Mouse (Mus musculus) hindbrain, embryonic 16.5 days (tissue): ENCODE results near the gene Prss41. TPM values are rescaled to one million over a fixed set of nuclear protein-coding genes. Genes with fewer than 3 reads are reported as not detected.

Source experiments
- ATAC-seq: fragments of 200-750 bp; cut with Nextera tagmentation; 2 replicates; pipeline ENCODE4 v1.8.0; 2017; ENCODE audit warnings: moderate TSS enrichment, moderate library complexity
- H3K27ac ChIP-seq: fragments of 300-500 bp; sonication (generic); 2 replicates; pipeline ENCODE4 v1.5.1; 2014; ENCODE audit warnings: low read depth, mild to moderate bottlenecking, control low read depth, low read length, moderate library complexity
- H3K27me3 ChIP-seq: fragments of 300-500 bp; sonication (generic); replicated peaks from 2 replicates; pipeline ENCODE4 v1.6.1; 2014; ENCODE audit warnings: low read length; ENCODE audit not compliant: control insufficient read depth, insufficient read depth
- H3K36me3 ChIP-seq: fragments of 300-500 bp; sonication (generic); 2 replicates; pipeline ENCODE4 v1.6.1; 2014; ENCODE audit warnings: mild to moderate bottlenecking, low read length, moderate library complexity, mixed read lengths; ENCODE audit not compliant: control insufficient read depth, insufficient read depth
- H3K4me1 ChIP-seq: fragments of 300-500 bp; sonication (generic); 2 replicates; pipeline ENCODE4 v1.6.1; 2014; ENCODE audit warnings: low read depth, low read length; ENCODE audit not compliant: control insufficient read depth, insufficient read depth
- H3K4me2 ChIP-seq: fragments of 300-500 bp; sonication (generic); 2 replicates; pipeline ENCODE4 v1.6.1; 2014; ENCODE audit warnings: mild to moderate bottlenecking, low read length, control low read depth, moderate library complexity
- H3K4me3 ChIP-seq: fragments of 300-500 bp; sonication (generic); 2 replicates; pipeline ENCODE4 v1.5.1; 2014; ENCODE audit warnings: mild to moderate bottlenecking, low read length, control low read depth, moderate library complexity
- H3K9ac ChIP-seq: fragments of 300-500 bp; sonication (generic); 2 replicates; pipeline ENCODE4 v1.6.1; 2014; ENCODE audit warnings: low read depth, mild to moderate bottlenecking, control low read depth, low read length, moderate library complexity
- H3K9me3 ChIP-seq: fragments of 300-500 bp; sonication (generic); 2 replicates; pipeline ENCODE4 v1.6.1; 2014; ENCODE audit warnings: mild to moderate bottlenecking, low read length, moderate library complexity; ENCODE audit not compliant: control insufficient read depth
- WGBS: fragments of 180-500 bp; shearing (Covaris S2); extraction: QIAGEN DNeasy Blood & Tissue Kit; methylation state at CpG from one replicate; pipeline ENCODE4 v1.1.7; 2014; 5-methylcytosine and 5-hydroxymethylcytosine counted together
- polyA plus RNA-seq: library from polyadenylated mRNA; unstranded; fragments of >200 nt; fragmentation: Nextera tagmentation; extraction: Ambion mirVana; gene quantifications from 2 replicates; pipeline ENCODE4 v1.2.1, GENCODE M21; 2015

Prss41 gene
- polyA plus RNA-seq, 1 experiment from 2014 or later: 2.0 TPM

DNA sequence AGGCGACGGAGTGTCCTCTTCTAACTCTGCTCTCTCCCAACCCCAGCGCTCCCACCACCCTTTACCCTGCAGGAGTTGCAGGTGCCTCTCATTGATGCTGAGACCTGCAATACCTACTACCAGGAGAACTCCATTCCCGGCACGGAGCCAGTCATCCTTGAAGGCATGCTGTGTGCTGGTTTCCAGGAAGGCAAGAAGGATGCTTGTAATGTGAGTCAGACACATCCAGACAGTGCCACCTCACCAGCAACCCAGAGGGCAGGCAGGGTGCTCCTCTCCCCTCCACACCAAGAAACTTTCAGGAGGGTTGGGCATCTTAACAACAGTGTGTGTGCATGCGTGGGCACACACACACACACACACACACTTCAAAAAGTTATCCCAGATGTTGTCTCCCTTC, 13.2 kb upstream of the Prss41 start:
- ATAC-seq: no peak
- Histone ChIP-seq H3K27me3 (no peaks in the 10 kb centered on the region), H3K36me3 (no peaks in the 10 kb centered on the region), H3K4me2 (no peak overlapping the region), H3K4me3 (no peak overlapping the region), H3K9me3 (no peaks in the 10 kb centered on the region), H3K4me1 (no peaks in the 10 kb centered on the region), H3K27ac (no peak overlapping the region), H3K9ac (no peak overlapping the region)
- WGBS: 83% methylated on average over 6 of the region's 6 CpGs

DNA sequence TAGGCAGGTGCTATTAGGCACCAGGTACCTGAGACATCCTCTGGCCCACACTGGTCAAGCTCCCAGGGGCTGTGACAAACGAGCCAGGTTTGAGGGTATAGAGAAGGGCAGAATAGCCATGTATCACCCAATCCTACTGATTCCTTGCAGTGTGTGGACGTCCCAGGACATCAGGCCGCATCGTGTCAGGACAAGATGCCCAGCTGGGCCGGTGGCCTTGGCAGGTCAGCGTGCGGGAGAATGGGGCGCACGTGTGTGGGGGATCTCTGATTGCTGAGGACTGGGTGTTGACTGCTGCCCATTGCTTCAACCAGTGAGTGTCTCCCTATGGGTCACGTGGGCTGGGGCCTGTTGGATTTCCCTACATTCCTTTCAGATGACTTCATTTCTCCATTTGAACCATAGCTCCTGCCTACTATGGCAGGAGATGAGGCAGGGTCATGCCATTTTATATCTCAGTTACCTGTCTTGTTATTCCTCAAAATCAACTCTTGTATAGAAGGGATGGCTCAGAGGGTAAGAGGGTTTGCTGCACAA, 10.3 kb upstream of the Prss41 start:
- Histone ChIP-seq H3K27me3 (no peaks in the 10 kb centered on the region), H3K36me3 (no peaks in the 10 kb centered on the region), H3K4me3 (no peak overlapping the region), H3K9me3 (no peaks in the 10 kb centered on the region), H3K4me1 (no peaks in the 10 kb centered on the region), H3K4me2 (no peak overlapping the region), H3K9ac (no peak overlapping the region), H3K27ac (no peak overlapping the region)
- WGBS: 91% methylated on average over 10 of the region's 10 CpGs
- ATAC-seq: no peak

DNA sequence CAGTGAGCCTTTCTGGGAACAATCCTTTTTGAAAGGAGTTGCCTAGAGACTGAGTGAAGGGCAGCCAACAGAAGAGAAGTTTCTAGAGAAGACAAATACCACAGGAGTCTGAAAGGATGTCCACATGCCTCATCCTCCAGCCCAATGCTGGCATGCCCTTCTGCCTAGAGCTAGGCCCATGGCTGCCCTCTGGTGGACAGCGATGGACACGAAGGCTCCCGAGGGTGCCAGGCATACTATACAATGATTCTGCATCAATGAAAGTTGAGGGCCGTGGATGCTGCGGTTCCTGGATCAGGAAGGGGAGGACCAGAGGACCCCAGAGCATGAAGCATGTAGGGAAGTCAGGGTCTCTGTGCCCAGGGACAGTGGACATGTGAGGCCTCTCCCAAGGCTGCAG, 9.3 kb upstream of the Prss41 start:
- Histone ChIP-seq H3K4me2 (no peak overlapping the region), H3K4me3 (no peak overlapping the region), H3K9ac (no peak overlapping the region), H3K9me3 (no peaks in the 10 kb centered on the region), H3K27ac (no peak overlapping the region), H3K4me1 (no peaks in the 10 kb centered on the region), H3K36me3 (no peaks in the 10 kb centered on the region), H3K27me3 (no peaks in the 10 kb centered on the region)
- ATAC-seq: no peak
- WGBS: 35% methylated on average over 5 of the region's 5 CpGs

DNA sequence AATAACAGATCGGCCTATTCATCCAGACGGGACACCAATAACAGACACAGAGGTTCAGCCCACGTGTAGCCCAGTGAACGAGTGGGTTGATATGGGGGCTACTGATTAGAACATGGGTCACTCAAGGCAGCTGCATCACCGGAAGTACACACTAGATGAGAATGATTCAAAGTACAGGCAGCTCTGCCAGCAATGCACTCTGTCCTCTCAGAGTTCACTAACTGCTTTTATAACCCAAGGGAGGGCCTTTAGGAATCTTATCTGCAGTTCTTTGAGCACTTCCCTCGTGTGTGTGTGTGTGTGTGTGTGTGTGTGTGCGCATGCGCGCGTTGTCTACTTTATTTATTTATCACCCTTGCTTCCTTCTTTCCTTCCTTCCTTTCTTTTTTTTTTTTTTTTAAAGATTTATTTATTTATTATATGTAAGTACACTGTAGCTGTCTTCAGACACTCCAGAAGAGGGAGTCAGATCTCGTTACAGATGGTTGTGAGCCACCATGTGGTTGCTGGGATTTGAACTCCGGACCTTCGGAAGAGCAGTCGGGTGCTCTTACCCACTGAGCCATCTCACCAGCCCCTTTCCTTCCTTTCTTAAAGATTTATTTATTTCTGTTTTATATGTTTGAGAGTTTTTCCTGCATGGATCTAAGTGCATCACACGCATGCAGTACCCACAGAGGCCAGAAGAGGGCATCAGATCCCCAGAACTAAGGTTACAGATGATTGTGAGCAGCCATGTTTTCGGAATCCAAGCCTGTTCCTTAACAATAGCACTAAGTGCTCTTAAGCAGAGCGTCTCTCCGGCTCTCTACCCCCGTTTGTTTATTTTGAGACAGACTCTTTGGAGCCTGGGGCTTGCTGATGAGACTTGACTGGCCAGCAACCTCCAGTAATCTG, 7.1 kb upstream of the Prss41 start:
- H3K9ac ChIP-seq: no peak overlapping the region
- H3K4me1 ChIP-seq: no peaks in the 10 kb centered on the region
- no peaks in the 10 kb centered on the region; the same call in 1 of the 2 replicates for H3K27me3 ChIP-seq
- WGBS: 62% methylated on average over 18 of the region's 19 CpGs
- no peaks in the 10 kb centered on the region for H3K9me3 ChIP-seq
- no peak overlapping the region for H3K4me2 ChIP-seq
- ATAC-seq: peak; percentile 69; the same call in 1 of the 2 replicates
- H3K36me3 ChIP-seq: no peaks in the 10 kb centered on the region
- no peak overlapping the region for H3K27ac ChIP-seq
- H3K4me3 ChIP-seq: no peak overlapping the region

DNA sequence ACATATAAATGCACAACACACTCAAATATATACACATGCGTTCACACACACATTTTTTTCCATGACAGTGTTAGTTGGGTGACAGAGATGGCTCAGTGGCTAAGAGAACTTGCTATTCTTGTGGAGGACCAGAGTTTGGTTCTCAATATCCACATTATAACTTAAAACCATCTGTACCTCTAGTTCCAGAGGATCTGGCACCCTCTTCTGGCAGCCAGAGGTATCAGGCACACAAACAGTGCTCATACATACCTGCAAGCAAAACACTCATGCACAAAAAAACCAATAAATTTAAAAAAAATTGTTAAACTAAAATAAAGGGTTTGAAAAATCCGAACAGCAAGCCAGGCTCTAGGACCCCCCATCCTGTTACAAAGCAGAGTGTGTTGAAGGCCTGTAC, 6.1 kb upstream of the Prss41 start:
- no peaks in the 10 kb centered on the region for H3K36me3 ChIP-seq
- H3K9ac ChIP-seq: no peak overlapping the region
- H3K9me3 ChIP-seq: no peaks in the 10 kb centered on the region
- no peak overlapping the region for H3K4me2 ChIP-seq
- H3K27ac ChIP-seq: no peak overlapping the region
- no peak overlapping the region for H3K4me3 ChIP-seq
- no peak for ATAC-seq
- WGBS: 64% methylated on average over 2 of the region's 2 CpGs
- no peaks in the 10 kb centered on the region for H3K4me1 ChIP-seq
- H3K27me3 ChIP-seq: no peaks in the 10 kb centered on the region; the same call in 1 of the 2 replicates

DNA sequence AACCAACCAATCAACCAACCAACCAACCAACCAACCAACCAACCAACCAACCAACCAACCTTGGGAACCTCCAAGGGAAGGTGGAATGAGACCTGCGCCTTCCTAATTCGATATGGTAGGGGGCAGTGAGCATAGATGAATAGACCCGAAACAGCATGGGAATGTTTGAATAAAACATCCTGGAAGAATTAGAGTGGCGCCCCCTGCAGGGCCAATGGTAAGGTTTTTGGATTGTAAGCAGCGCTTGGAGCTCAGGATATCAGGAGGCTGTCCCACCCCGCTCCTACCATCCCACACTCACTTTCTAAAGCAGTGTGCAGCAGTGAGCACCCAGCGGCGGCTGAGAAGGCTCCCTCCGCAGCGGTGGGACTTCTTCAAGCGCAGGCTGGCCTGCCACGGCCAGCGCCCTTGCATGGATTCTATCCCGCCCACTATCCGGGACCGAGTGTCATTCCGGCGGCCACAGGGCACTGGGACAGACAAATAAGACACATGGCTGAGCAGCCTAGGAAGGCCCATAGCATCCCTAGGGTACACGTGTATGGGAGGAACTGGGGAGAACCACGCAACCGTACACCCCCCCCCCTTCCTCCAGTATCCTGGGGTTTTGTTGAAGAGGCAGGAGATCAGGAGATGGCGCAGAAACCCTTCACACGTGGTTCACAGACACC, 696 bp downstream of the Prss41 start:
- ATAC-seq: no peak; the same call in 1 of the 2 replicates
- H3K4me3 ChIP-seq: no peak overlapping the region
- 42% methylated on average over 23 of the region's 23 CpGs for WGBS
- H3K9me3 ChIP-seq: no peaks in the 10 kb centered on the region
- no peaks in the 10 kb centered on the region for H3K4me1 ChIP-seq
- peaks cover 3% of the 10 kb centered on the region; the same call in 1 of the 2 replicates for H3K27me3 ChIP-seq
- H3K9ac ChIP-seq: no peak overlapping the region
- no peaks in the 10 kb centered on the region for H3K36me3 ChIP-seq
- no peak overlapping the region; the same call in 1 of the 2 replicates for H3K4me2 ChIP-seq
- no peak overlapping the region for H3K27ac ChIP-seq

DNA sequence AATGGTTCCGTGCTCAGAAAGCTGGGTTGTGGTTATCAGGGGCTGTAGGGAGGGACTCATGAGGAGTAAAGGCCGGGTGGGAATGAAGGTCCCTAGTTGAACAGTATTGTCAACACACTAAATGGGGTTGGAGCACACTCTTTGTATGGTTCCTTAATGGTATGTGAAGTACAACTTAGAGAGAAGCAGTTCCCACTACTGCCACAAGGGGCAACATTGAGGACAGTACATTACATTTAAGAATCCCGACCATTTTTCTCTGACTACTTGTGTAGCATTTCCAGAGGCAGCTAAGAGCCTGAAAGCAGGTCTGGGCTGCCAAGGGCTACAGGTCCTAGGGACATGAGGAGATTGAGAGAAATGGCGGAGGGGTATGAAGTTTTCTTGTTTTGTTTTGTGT, 2.8 kb downstream of the Prss41 start:
- ATAC-seq: no peak
- H3K9me3 ChIP-seq: no peaks in the 10 kb centered on the region
- H3K9ac ChIP-seq: no peak overlapping the region
- H3K4me2 ChIP-seq: no peak overlapping the region
- H3K4me3 ChIP-seq: no peak overlapping the region
- no peaks in the 10 kb centered on the region for H3K36me3 ChIP-seq
- peaks cover 3% of the 10 kb centered on the region; the same call in 1 of the 2 replicates for H3K27me3 ChIP-seq
- no peak overlapping the region for H3K27ac ChIP-seq
- 30% methylated on average over 4 of the region's 4 CpGs for WGBS
- H3K4me1 ChIP-seq: no peaks in the 10 kb centered on the region

DNA sequence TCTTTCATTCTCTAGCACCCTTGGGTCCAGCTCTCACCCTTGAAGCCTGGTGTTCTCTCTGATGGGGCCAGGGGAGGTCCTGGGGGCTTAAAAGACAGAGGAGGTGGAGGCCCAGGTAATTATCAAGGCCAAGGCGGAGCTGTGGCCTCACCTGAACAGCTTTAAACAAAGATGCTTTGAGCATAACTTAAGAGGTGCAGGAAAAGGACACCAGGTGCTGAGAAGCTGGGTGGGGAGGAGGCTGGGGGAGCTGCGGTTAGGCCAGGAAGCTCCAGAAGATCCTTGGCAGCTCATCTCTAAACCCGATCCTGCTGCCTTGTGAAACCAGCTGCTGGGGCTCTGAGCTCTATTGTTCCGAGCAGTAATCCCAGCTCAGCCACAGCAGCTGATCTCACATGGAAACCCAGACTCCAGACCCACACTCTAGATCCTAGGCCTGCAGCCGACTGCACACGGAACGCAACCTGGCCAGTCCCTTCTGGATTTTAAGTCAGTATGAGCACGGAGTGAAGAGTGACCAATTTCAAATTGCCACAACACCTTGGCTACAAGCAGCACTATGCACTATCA, 7.9 kb downstream of the Prss41 start, which contains the start of gene Prss33:
TSS of gene Prss33 (minus strand) at position 51 of the 570 bp plus-strand sequence.
- no peaks in the 10 kb centered on the region for H3K4me1 ChIP-seq
- H3K27me3 ChIP-seq: peaks cover 10% of the 10 kb centered on the region
- no peak within 1 kb of the TSS for H3K27ac ChIP-seq
- H3K4me3 ChIP-seq: no peak within 1 kb of the TSS
- ATAC-seq: no peak
- no peak within 1 kb of the TSS; the same call in 1 of the 2 replicates for H3K9ac ChIP-seq
- H3K9me3 ChIP-seq: no peaks in the 10 kb centered on the region
- no peaks in the 10 kb centered on the region for H3K36me3 ChIP-seq
- no peak within 1 kb of the TSS for H3K4me2 ChIP-seq
- WGBS: 77% methylated on average over 8 of the region's 8 CpGs

DNA sequence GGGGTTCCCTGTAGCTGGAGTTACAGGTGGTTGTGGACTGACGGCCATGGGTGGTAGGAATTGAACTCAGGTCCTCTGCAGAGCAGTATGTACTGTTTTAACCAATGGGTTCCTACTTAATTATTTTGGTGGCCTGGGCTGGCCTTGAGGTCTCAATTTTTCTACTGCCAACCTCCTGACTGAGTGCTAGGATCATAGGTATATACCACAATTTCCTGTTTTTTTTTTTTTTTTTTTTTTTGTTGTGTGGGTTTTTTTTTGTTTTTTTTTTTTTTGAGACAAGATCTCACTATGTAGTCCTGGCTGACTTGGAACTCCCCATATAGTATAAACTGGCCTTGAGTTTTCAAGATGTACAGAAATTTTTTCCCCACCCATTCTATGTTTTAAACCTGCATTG, 12.8 kb downstream of the Prss41 start:
- Histone ChIP-seq H3K36me3 (no peaks in the 10 kb centered on the region; the same call in 1 of the 2 replicates), H3K9me3 (no peaks in the 10 kb centered on the region), H3K4me3 (no peak overlapping the region), H3K27me3 (peaks cover 10% of the 10 kb centered on the region), H3K4me1 (peaks cover 14% of the 10 kb centered on the region), H3K9ac (no peak overlapping the region), H3K27ac (no peak overlapping the region), H3K4me2 (no peak overlapping the region)
- WGBS: 94% methylated on average over 1 of the region's 1 CpGs
- ATAC-seq: no peak
